Mouse (Mus musculus) liver, embryonic 14.5 days (tissue): ENCODE data around the gene Gnpda2. TPM values are rescaled to one million over a fixed set of nuclear protein-coding genes. Genes with fewer than 3 reads are reported as not detected.

Experiments
- ATAC-seq: fragments of 200-750 bp; cut with Nextera tagmentation; 2 replicates; pipeline ENCODE4 v1.8.0; 2017; ENCODE audit warnings: moderate number of reproducible peaks, mild to moderate bottlenecking, moderate library complexity; ENCODE audit not compliant: insufficient read depth
- DNase-seq, 3 experiments: peaks; one replicate each; pipeline ENCODE4 v3.0.0-alpha.2; 2012 to 2013; ENCODE audit warnings: low read depth in 3 of 3, low spot score in 3 of 3
- H3K27ac ChIP-seq: fragments of 300-500 bp; sonication (generic); 2 replicates; pipeline ENCODE4 v1.5.1; 2014; ENCODE audit warnings: moderate library complexity, mild to moderate bottlenecking, control low read depth, inconsistent platforms
- H3K27me3 ChIP-seq: fragments of 300-500 bp; sonication (generic); 2 replicates; pipeline ENCODE4 v1.6.1; 2014; ENCODE audit warnings: mild to moderate bottlenecking, low read length, moderate library complexity; ENCODE audit not compliant: control insufficient read depth, insufficient read depth
- H3K36me3 ChIP-seq: fragments of 300-500 bp; sonication (generic); replicated peaks from 2 replicates; pipeline ENCODE4 v1.6.1; 2014; ENCODE audit warnings: low read depth; ENCODE audit not compliant: control insufficient read depth, insufficient read depth
- H3K4me1 ChIP-seq, 2 experiments: fragments of 200-500 bp in 1 of 2; fragments of 300-500 bp in 1 of 2; sonication (generic) in 1 of 2; replicated peaks; 2 replicates each; pipeline ENCODE4 v1.6.1; 2012 to 2014; ENCODE audit warnings: antibody characterized with exemption in 1 of 2, inconsistent platforms in 1 of 2, low read length in 1 of 2; ENCODE audit not compliant: control insufficient read depth in 2 of 2, insufficient read depth in 2 of 2
- H3K4me2 ChIP-seq: fragments of 300-500 bp; sonication (generic); 2 replicates; pipeline ENCODE4 v1.6.1; 2014; ENCODE audit warnings: low read depth, mild to moderate bottlenecking, control low read depth, moderate library complexity
- H3K4me3 ChIP-seq, 2 experiments: fragments of 200-500 bp in 1 of 2; fragments of 300-500 bp in 1 of 2; sonication (generic) in 1 of 2; 2 replicates each; pipeline ENCODE4 v1.5.1; 2012 to 2014; ENCODE audit warnings: low read depth in 2 of 2, low read length in 2 of 2, mild to moderate bottlenecking in 2 of 2, control low read depth in 1 of 2, inconsistent platforms in 1 of 2, moderate library complexity in 1 of 2; ENCODE audit not compliant: insufficient read depth in 1 of 2
- H3K9ac ChIP-seq: fragments of 300-500 bp; sonication (generic); replicated peaks from 2 replicates; pipeline ENCODE4 v1.6.1; 2014; ENCODE audit warnings: mild to moderate bottlenecking, control low read depth, moderate library complexity
- H3K9me3 ChIP-seq: fragments of 300-500 bp; sonication (generic); 2 replicates; pipeline ENCODE4 v1.6.1; 2016; ENCODE audit warnings: low read length, mixed read lengths; ENCODE audit not compliant: control insufficient read depth
- CTCF ChIP-seq: IDR thresholded peaks from 2 replicates; pipeline ENCODE4 v1.5.1; 2016; ENCODE audit warnings: antibody characterized with exemption, low read depth, control low read depth
- EP300 ChIP-seq: IDR thresholded peaks from 2 replicates; pipeline ENCODE4 v1.6.1; 2016; ENCODE audit warnings: antibody characterized with exemption, low read depth
- WGBS: fragments of 180-500 bp; shearing (Covaris S2); extraction: QIAGEN DNeasy Blood & Tissue Kit; methylation state at CpG from one replicate; pipeline ENCODE4 v1.1.7; 2014; ENCODE audit not compliant: insufficient replicate concordance; 5-methylcytosine and 5-hydroxymethylcytosine counted together
- polyA plus RNA-seq, 2 experiments: library from polyadenylated mRNA; depleted of rRNA in 1 of 2; stranded (reverse) in 1 of 2; unstranded in 1 of 2; fragments of >200 nt; fragmentation: Nextera tagmentation in 1 of 2; extraction: Ambion mirVana in 1 of 2; gene quantifications; 2 replicates each; pipeline versions ENCODE4 v1.2.1 to v1.2.3; 2012 to 2014

Gnpda2 gene
- 2.2 and 3.2 TPM in 2 replicates for polyA plus RNA-seq (2012; rRNA removed)
- 7.8 and 7.9 TPM in 2 replicates for polyA plus RNA-seq (2014; fragmentation: Nextera tagmentation; extraction: Ambion mirVana)

DNA sequence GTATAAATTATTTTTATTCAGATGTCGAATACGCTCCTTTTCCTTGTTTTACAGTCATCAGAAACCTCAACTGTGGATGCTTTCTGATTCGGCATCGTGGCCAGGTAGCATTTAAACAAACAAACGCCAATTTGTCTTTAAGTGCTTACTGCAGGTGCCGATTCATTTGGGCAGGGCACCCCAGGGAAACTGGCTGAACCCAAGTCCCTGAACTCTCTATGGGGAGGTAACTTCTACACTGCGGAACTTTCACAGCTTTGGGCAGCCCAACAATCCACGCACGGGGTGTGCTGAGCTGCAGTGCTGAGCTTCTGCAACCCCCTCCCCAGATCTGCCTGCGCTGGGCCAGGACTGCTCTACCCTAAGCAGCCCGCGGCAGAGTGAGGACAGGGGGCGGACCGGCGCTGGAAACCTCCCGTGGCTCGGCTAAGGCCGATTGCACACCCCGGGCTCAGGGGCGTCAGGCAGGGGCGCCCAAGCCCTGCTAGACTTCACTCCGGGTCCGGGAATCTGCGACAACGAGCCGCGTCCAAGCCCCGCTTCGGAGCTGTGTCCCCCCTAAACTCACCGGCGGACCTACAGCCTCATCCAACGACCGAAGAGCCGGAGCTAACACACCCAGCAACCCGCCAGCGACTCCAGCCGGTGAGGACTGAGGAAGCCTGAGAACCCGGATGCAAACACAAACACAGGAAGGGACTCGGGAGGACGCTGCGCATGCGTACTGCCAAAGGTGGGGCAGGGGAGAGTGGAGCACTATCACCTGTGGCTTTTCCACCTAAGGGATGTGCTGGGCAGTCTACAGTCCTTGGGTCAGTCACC lies at the start of gene Gnpda2:
Gnpda2 (minus strand) TSS at position 701 of the 822 bp plus-strand sequence.
- H3K4me2 ChIP-seq = peak within 1 kb of the TSS; percentile 76
- TF ChIP-seq CTCF (peak; percentile 58), EP300 (no peak)
- WGBS = 3% methylated on average over 42 of the region's 42 CpGs

DNA sequence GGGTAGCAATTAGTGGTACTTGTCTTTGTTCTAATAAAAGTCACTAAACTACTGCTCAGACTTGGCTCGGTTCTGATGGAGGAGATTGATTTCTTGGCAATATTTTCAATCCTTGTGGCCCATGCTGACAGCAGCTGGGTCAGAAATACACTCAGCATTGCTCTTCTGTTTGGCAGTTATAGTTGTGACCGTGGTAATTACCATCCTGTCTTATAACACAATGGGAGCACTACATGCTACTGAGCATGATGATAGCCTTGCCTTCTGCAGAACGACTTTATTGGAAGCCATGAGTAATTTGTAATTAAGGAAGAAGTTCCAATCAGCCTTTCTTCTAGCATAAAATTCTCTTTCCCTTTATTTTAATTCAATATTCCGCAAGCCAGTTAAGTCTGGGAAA lies 42.6 kb upstream of the Gnpda2 start:
- 45% methylated on average over 4 of the region's 4 CpGs for WGBS
- Histone ChIP-seq H3K4me1 (no peaks in the 10 kb centered on the region), H3K4me3 (no peak overlapping the region), H3K27me3 (no peaks in the 10 kb centered on the region), H3K4me2 (no peak overlapping the region), H3K9ac (no peak overlapping the region), H3K36me3 (no peaks in the 10 kb centered on the region), H3K27ac (no peak overlapping the region), H3K9me3 (no peaks in the 10 kb centered on the region)
- no peak for DNase-seq
- no peak for ATAC-seq
- TF ChIP-seq CTCF (no peak), EP300 (no peak)

More for the DNA sequence above, at the start of gene Gnpda2:
- Histone ChIP-seq H3K9me3 (no peaks in the 10 kb centered on the region), H3K4me1 (0 out of 4 replicates have a peak, but pooled peaks cover 0 to 2% of the 10 kb centered on the region in 2 experiments), H3K36me3 (no peaks in the 10 kb centered on the region), H3K27ac (no peak within 1 kb of the TSS), H3K27me3 (no peaks in the 10 kb centered on the region), H3K9ac (peak within 1 kb of the TSS; percentile 77), H3K4me3 (peak within 1 kb of the TSS; percentile 78 to 87)
- DNase-seq (peak; percentile 58 to 60 (median 60)), ATAC-seq (peak; percentile 90)

DNA sequence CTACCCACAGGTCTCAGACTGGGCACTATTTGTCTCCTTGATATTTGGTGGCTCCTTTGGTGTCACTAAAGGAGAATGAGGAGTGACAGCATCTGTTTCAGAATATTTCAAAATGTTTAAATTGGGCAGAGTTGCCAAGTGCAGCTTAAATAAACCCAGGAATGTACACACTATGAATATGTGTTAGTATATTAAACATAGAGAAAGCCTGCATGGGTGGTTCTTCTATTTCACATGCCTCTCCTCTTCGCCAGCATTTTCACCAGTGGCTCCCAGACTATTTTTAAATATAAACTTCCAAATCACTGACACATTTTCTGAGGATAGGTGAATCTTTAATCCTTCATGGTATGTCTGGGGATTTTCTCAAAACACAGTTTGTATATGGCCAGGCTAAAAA lies 28.8 kb upstream of the Gnpda2 start:
- no peaks in the 10 kb centered on the region for H3K4me1 ChIP-seq
- no peak for TF ChIP-seq EP300
- no peak for TF ChIP-seq CTCF
- ATAC-seq (no peak), DNase-seq (no peak)
- H3K9ac ChIP-seq = no peak overlapping the region
- H3K27me3 ChIP-seq = no peaks in the 10 kb centered on the region
- no peaks in the 10 kb centered on the region for H3K36me3 ChIP-seq
- H3K4me3 ChIP-seq = no peak overlapping the region
- no peak overlapping the region for H3K4me2 ChIP-seq
- no peaks in the 10 kb centered on the region for H3K9me3 ChIP-seq
- H3K27ac ChIP-seq = no peak overlapping the region
- 38% methylated on average over 1 of the region's 1 CpGs for WGBS

DNA sequence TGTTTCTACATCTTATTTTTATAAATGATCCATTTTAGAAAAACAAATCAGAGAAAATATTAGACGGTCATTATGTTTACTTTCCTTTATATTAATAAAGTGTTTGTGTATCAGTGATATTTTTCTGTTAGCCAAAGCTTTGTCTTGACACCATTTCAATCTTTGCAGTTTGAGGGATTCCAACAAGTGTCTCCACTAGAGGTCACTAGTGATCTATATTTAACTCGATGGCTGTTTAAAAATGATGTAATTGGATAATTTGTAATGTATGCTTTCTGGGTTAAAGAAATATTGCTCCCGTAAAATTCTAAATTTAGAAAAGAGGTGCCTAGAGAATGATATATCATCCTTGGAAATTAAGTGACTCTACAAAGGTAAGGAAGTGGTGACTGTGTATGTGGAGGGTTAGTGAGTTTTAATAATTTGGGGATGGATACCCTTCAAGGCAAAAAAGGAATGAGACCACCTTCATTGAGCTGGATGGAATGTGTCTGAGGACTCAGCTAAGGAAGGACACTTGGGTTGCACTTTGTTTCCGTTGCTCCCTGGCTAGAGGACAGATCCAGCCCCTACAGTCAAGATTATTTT lies 21.2 kb upstream of the Gnpda2 start:
- Histone ChIP-seq H3K27me3 (no peaks in the 10 kb centered on the region), H3K9ac (no peak overlapping the region), H3K27ac (no peak overlapping the region), H3K4me3 (no peak overlapping the region), H3K9me3 (no peaks in the 10 kb centered on the region), H3K4me1 (no peaks in the 10 kb centered on the region), H3K36me3 (no peaks in the 10 kb centered on the region), H3K4me2 (no peak overlapping the region)
- TF ChIP-seq CTCF (0 out of 2 replicates have a peak, but pooled peaks have one; percentile 6), EP300 (no peak)
- no peak for ATAC-seq
- WGBS = 17% methylated on average over 4 of the region's 4 CpGs
- no peak for DNase-seq

DNA sequence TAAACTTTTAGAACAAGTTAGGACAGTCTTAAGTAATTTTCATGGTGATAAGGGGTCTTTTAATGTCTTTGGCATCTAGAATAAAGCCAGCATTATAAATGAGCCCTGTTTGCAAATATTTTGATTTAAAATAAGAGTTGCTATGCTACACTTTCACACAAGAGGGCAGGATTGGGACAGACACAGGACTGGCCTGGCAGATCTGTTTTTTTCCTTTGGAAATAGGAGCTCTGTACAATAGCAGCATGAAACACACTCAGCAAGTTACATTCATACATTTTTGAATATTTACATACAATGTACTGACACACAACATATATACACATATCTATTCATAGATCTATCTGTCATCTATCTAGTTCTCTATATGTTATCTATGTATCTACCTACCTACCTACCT lies 8.9 kb upstream of the Gnpda2 start:
- Histone ChIP-seq H3K9ac (no peak overlapping the region), H3K36me3 (no peaks in the 10 kb centered on the region), H3K27ac (no peak overlapping the region), H3K4me1 (no peaks in the 10 kb centered on the region), H3K27me3 (no peaks in the 10 kb centered on the region), H3K4me2 (no peak overlapping the region), H3K4me3 (no peak overlapping the region), H3K9me3 (no peaks in the 10 kb centered on the region)
- ATAC-seq = no peak
- TF ChIP-seq CTCF (no peak), EP300 (no peak)
- DNase-seq = no peak
